Mouse (Mus musculus) lung, postnatal 0 days (tissue): ENCODE results near the gene F2.

ENCODE experiments used
- CTCF ChIP-seq: IDR thresholded peaks from 2 replicates; pipeline ENCODE4 v1.5.1; 2016; ENCODE audit warnings: antibody characterized with exemption, mild to moderate bottlenecking
- EP300 ChIP-seq: IDR thresholded peaks from 2 replicates; pipeline ENCODE4 v1.6.1; 2016; ENCODE audit warnings: antibody characterized with exemption, mild to moderate bottlenecking, control low read depth

GRCm38 (mm10) chr2:91660981-91661380, 24.8 kb upstream of the F2 start:
- TF ChIP-seq CTCF (no peak), EP300 (no peak)
